Mouse (Mus musculus) macrophage (primary cell): ENCODE data around the gene Bmp2. TPM values are rescaled to one million over a fixed set of nuclear protein-coding genes. Genes with fewer than 3 reads are reported as not detected.

Experiments used
- H3K27ac ChIP-seq: fragments of 350-480 bp; formaldehyde crosslinking; 2 replicates; pipeline ENCODE4 v1.9.0; 2021
- H3K36me3 ChIP-seq: fragments of 350-480 bp; formaldehyde crosslinking; 2 replicates; pipeline ENCODE4 v1.9.0; 2021; ENCODE audit errors: inconsistent target
- H3K4me3 ChIP-seq: fragments of 350-480 bp; formaldehyde crosslinking; 2 replicates; pipeline ENCODE4 v1.9.0; 2021; ENCODE audit errors: inconsistent target
- H3K79me2 ChIP-seq: fragments of 350-480 bp; formaldehyde crosslinking; 2 replicates; pipeline ENCODE4 v1.9.0; 2021; ENCODE audit errors: inconsistent target
- WGBS: methylation state at CpG from one replicate; pipeline ENCODE4 v1.1.7; 2026; ENCODE audit warnings: inconsistent platforms; ENCODE audit not compliant: missing documents; 5-methylcytosine and 5-hydroxymethylcytosine counted together
- polyA plus RNA-seq: library from polyadenylated mRNA; stranded (reverse); fragments of 250-400 nt; gene quantifications from 3 replicates; pipeline ENCODE4 v1.2.4, GENCODE M21; 2018; ENCODE audit warnings: inconsistent platforms
- total RNA-seq, 78 experiments: library from RNA; depleted of rRNA; stranded (reverse); fragments of 250-400 nt; gene quantifications; 1 replicate in 9 of 78; 2 replicates in 24 of 78; 3 replicates in 43 of 78; 4 replicates in 2 of 78; pipeline ENCODE4 v1.2.4; 2018; ENCODE audit warnings: inconsistent platforms in 56 of 78

Bmp2 gene
- total RNA-seq (2018; cell fraction: chromatin; rRNA removed): 10 to 100 TPM in 6 of 26 experiments, 1 to 10 TPM in 13, under 1 TPM in 7; 0.37 to 54.8 (median 2.2) TPM
- 10 to 100 TPM in 11 of 26 experiments, 1 to 10 TPM in 15; 1.2 to 42.4 (median 5.1) TPM for total RNA-seq (2018; cell fraction: cytosol; rRNA removed)
- total RNA-seq (2018; cell fraction: nucleus; rRNA removed): 10 to 100 TPM in 9 of 26 experiments, 1 to 10 TPM in 17; 1.3 to 84.6 (median 5.4) TPM
- 2.2 to 11.1 TPM (median 5.0 TPM) in 3 replicates for polyA plus RNA-seq

GRCm38 (mm10) chr2:133552031-133552841 is at the start of gene Bmp2:
Bmp2 (plus strand) TSS chr2:133552159.
- Histone ChIP-seq H3K4me3 (no peak within 1 kb of the TSS; the same call in 1 of the 2 replicates), H3K79me2 (no peaks in the 10 kb centered on the region), H3K27ac (no peak within 1 kb of the TSS), H3K36me3 (no peaks in the 10 kb centered on the region)
- 2% methylated on average over 78 of the region's 110 CpGs for WGBS

DNA sequence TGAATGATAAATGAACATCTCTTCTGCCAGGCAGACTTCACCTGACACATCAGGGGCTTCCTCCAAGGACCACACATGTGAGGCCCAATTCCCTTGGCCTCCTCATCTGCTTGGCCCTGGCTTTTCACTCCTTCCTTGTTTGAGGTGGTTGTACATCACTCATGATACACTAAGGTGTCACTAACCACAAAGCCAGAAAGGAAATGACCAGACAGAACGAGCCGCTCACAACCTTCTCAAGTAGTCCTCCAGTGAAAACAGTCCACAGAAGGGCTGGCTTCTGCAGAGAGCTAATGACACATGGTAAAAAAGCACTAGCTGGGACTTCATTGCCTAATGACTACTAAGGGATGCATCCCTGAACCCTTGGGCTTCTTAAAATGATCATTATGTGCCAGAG is 46.3 kb upstream of the Bmp2 start:
- Histone ChIP-seq H3K36me3 (no peaks in the 10 kb centered on the region), H3K79me2 (no peaks in the 10 kb centered on the region), H3K27ac (no peak overlapping the region), H3K4me3 (no peak overlapping the region)
- WGBS: 34% methylated on average over 2 of the region's 2 CpGs

GRCm38 (mm10) chr2:133507045-133507444 is 44.9 kb upstream of the Bmp2 start:
- 94% methylated on average over 4 of the region's 4 CpGs for WGBS
- H3K4me3 ChIP-seq: no peak overlapping the region
- no peaks in the 10 kb centered on the region for H3K79me2 ChIP-seq
- H3K27ac ChIP-seq: no peak overlapping the region
- H3K36me3 ChIP-seq: no peaks in the 10 kb centered on the region

GRCm38 (mm10) chr2:133509141-133509540 is 42.8 kb upstream of the Bmp2 start:
- H3K27ac ChIP-seq: no peak overlapping the region

DNA sequence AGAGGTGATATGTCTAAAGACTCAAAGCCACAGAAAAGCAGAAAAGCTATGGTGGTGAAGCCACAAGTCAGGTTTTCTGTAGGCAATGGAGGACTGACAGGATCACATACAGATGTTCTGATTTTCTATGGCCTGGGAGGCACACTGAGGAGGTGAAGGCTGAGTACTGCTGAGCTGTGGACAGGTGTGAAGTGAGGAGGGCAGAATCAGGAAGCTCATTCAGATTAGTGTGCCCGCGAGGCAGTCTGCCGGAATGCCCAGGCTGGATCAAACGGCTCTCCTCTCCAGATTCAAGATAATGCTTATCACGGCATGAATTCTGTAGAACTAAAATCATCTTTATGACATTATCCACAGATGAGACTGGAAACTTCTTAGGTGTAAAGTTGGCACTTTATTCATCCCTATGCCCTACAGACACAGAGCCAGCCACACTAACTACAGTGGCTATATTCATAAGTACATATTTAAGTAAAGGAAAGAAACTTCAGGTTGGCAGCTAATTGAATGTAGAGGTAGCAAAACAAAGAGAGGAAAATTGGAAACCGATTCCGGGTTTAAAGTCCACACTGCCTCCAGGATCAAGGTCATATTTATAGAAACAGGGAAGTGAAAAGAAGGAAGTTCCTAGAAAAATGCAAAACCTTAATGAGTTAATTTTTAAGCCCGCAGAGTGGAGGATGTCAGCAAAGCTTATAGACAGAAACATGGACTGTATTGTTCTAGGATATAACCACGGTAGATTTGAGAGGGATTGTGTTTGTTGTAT is 40.8 kb upstream of the Bmp2 start:
- WGBS: 38% methylated on average over 9 of the region's 9 CpGs
- Histone ChIP-seq H3K27ac (peak overlapping the region; percentile 27), H3K4me3 (no peak overlapping the region), H3K79me2 (no peaks in the 10 kb centered on the region), H3K36me3 (no peaks in the 10 kb centered on the region)

More at GRCm38 (mm10) chr2:133509141-133509540, 42.8 kb upstream of the Bmp2 start:
- no peaks in the 10 kb centered on the region for H3K36me3 ChIP-seq
- WGBS: 95% methylated on average over 16 of the region's 16 CpGs
- no peak overlapping the region for H3K4me3 ChIP-seq
- H3K79me2 ChIP-seq: no peaks in the 10 kb centered on the region

- 99% methylated on average over 4 of the region's 4 CpGs for WGBS
- H3K36me3 ChIP-seq: no peaks in the 10 kb centered on the region
- H3K27ac ChIP-seq: no peak overlapping the region
- no peak overlapping the region for H3K4me3 ChIP-seq
- H3K79me2 ChIP-seq: no peaks in the 10 kb centered on the region
These were observed 35.5 kb upstream of the Bmp2 start for GRCm38 (mm10) chr2:133516331-133517046.

DNA sequence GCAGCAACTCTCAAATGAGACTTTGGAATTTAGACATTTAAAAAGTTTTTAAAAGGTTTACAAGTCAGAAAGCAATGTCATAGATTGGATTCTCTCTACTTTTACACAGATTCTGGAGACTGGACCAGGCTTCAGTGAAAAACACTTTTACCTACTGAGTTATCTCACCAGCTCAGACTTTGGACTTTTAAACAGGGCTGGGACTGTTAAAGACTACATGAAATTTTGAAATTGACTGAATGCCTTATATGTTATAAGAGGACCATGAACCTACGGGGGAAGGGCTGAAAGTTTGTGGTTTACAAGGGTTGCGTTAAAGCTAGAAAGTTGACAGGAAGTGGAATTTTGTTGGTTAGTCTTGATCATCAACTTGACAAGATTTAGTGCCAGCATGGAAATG is 34.1 kb upstream of the Bmp2 start:
- no peaks in the 10 kb centered on the region for H3K79me2 ChIP-seq
- 23% methylated on average over 2 of the region's 2 CpGs for WGBS
- H3K36me3 ChIP-seq: no peaks in the 10 kb centered on the region
- H3K27ac ChIP-seq: no peak overlapping the region
- H3K4me3 ChIP-seq: no peak overlapping the region

DNA sequence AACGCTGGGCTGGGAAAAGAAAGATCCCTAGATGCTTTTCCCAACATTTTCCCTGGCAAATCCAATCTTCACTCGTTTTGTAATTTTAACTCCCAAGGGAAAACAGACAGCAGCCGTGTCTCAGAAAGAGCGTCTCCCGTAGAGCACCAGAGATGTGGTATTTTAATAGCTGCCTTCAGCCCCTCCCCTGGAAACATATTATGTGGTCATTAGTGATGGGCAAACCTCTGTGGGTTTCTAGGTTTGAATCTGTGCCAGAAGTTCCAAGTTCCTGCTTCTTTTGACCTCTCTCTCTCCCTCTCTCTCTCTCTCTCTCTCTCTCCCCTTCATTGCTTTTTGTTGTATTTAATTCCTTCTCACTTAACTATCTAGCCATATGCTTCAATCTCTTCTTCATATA is 30.8 kb upstream of the Bmp2 start:
- Histone ChIP-seq H3K4me3 (no peak overlapping the region), H3K36me3 (no peaks in the 10 kb centered on the region), H3K27ac (no peak overlapping the region), H3K79me2 (no peaks in the 10 kb centered on the region)
- 65% methylated on average over 5 of the region's 5 CpGs for WGBS

DNA sequence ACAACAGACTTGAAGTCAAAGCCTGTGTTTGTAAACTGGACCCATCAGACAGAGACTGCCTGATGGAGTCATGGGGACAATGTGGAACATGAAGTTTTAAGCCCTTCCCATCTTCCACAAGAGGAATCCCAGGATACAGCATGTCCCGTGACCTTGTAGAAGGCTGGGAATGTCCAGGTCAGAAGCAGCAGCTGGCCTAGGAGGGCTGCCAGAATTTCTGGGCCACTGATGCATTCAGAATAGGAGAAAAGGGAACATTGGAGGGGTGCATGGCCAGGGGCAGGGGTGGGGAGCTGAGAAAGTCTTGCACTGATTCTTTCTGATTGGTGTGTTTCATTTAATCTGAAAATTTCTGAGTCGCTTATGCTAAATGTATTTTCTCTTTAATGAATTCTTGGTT is 29.8 kb upstream of the Bmp2 start:
- Histone ChIP-seq H3K4me3 (no peak overlapping the region), H3K27ac (no peak overlapping the region), H3K79me2 (no peaks in the 10 kb centered on the region), H3K36me3 (no peaks in the 10 kb centered on the region)
- 92% methylated on average over 2 of the region's 2 CpGs for WGBS

DNA sequence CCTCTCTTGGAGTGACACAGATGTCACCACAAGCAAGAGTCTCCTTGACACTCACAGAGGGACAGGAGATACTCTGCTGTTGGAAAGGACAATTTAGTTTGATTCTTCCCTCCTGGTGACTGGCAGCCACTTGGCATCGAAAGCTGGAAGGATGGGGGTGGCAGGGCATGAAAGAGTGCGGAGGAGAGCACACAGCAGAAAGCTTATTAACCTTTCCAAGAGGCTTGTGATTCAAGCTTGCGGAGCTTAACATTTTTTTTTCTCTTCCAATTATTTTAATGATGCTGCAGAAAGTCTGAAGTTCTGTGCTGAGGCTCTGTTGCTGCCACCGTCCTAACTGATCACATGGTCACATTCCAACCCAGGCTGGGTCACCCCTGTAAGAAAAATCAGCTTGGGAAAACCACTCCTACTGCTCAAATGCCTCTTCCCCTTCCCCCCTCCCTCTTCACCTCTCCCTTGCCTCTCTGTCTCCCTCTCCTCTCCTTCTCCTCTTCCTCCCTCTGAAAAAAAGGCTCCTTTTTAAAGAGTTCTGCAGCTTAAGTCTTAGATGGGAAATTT is 26.3 kb upstream of the Bmp2 start:
- H3K4me3 ChIP-seq: no peak overlapping the region
- no peaks in the 10 kb centered on the region for H3K79me2 ChIP-seq
- no peak overlapping the region for H3K27ac ChIP-seq
- WGBS: 73% methylated on average over 4 of the region's 4 CpGs
- no peaks in the 10 kb centered on the region for H3K36me3 ChIP-seq

DNA sequence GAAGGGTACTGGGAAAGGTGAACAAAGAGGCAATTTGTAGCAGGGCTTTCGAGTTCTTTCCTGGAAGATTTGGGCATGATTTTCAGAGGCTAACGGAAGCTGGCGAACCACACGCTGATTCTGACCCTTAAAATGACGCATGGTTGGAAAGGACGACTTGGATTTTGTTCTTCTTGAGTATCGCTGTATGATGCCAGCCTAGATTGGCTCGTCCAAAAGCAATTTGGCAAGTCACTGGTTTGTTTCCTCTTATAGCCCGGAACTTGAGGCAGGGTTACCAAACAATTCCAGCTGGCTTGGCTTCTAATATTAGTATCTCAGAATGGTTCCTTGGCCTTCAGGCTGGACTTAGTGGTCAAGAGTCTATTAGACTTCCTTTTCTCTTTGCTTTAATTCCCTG is 22.6 kb upstream of the Bmp2 start:
- Histone ChIP-seq H3K79me2 (no peaks in the 10 kb centered on the region), H3K36me3 (no peaks in the 10 kb centered on the region), H3K27ac (no peak overlapping the region), H3K4me3 (no peak overlapping the region)
- WGBS: 95% methylated on average over 9 of the region's 9 CpGs

- Histone ChIP-seq H3K36me3 (no peaks in the 10 kb centered on the region), H3K4me3 (no peak overlapping the region), H3K79me2 (no peaks in the 10 kb centered on the region), H3K27ac (no peak overlapping the region)
- 90% methylated on average over 3 of the region's 3 CpGs for WGBS
These were observed 18.9 kb upstream of the Bmp2 start for GRCm38 (mm10) chr2:133533073-133533472.

DNA sequence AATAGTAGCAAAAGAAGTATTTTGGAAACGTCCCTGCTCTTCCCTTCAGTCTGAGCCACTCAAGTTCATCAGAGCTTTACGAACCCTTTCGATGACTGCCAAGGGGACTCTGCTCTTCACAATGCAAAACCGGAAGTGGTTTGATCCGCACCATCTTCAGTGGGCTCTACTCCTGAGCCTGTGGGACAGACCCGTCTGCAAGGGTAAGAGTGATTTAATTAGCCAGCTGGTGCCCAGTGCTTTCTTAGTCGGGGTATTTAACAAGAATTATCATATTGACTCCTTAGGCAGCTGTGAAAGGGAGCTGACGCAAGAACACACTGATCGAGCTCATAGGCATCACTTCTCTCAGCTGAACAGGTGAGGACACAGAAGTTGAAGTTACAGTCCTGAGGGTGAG is 16.5 kb upstream of the Bmp2 start:
- H3K4me3 ChIP-seq: no peak overlapping the region

GRCm38 (mm10) chr2:133536812-133537211 is 15.1 kb upstream of the Bmp2 start:
- H3K4me3 ChIP-seq: no peak overlapping the region
- no peaks in the 10 kb centered on the region for H3K79me2 ChIP-seq
- WGBS: 91% methylated on average over 7 of the region's 7 CpGs
- H3K27ac ChIP-seq: no peak overlapping the region
- no peaks in the 10 kb centered on the region for H3K36me3 ChIP-seq

More for the DNA sequence above, 16.5 kb upstream of the Bmp2 start:
- Histone ChIP-seq H3K36me3 (no peaks in the 10 kb centered on the region), H3K79me2 (no peaks in the 10 kb centered on the region), H3K27ac (no peak overlapping the region)
- WGBS: 87% methylated on average over 9 of the region's 9 CpGs
